Mouse (Mus musculus) liver, embryonic 16.5 days (tissue): ENCODE measurements around the gene Slc25a22. TPM values are rescaled to one million over a fixed set of nuclear protein-coding genes. Genes with fewer than 3 reads are reported as not detected.

Experiments
- ATAC-seq: fragments of 200-750 bp; cut with Nextera tagmentation; 2 replicates; pipeline ENCODE4 v1.8.0; 2017; ENCODE audit warnings: low read depth, mild to moderate bottlenecking, moderate number of reproducible peaks, moderate library complexity
- H3K27ac ChIP-seq: fragments of 300-500 bp; sonication (generic); 2 replicates; pipeline ENCODE4 v1.5.1; 2014; ENCODE audit warnings: mild to moderate bottlenecking, low read length
- H3K27me3 ChIP-seq: fragments of 300-500 bp; sonication (generic); 2 replicates; pipeline ENCODE4 v1.6.1; 2014; ENCODE audit warnings: low read depth, low read length, mixed read lengths; ENCODE audit not compliant: control insufficient read depth, insufficient read depth
- H3K36me3 ChIP-seq: fragments of 300-500 bp; sonication (generic); 2 replicates; pipeline ENCODE4 v1.6.1; 2014; ENCODE audit warnings: mild to moderate bottlenecking; ENCODE audit not compliant: control insufficient read depth, insufficient read depth
- H3K4me1 ChIP-seq: fragments of 300-500 bp; sonication (generic); 2 replicates; pipeline ENCODE4 v1.6.1; 2014; ENCODE audit warnings: low read depth, low read length, mixed read lengths; ENCODE audit not compliant: control insufficient read depth
- H3K4me2 ChIP-seq: fragments of 300-500 bp; sonication (generic); 2 replicates; pipeline ENCODE4 v1.6.1; 2014; ENCODE audit warnings: low read depth, low read length, mixed read lengths
- H3K4me3 ChIP-seq: fragments of 300-500 bp; sonication (generic); 2 replicates; pipeline ENCODE4 v1.5.1; 2014; ENCODE audit warnings: low read depth, mild to moderate bottlenecking, low read length
- H3K9ac ChIP-seq: fragments of 300-500 bp; sonication (generic); 2 replicates; pipeline ENCODE4 v1.6.1; 2014; ENCODE audit warnings: low read depth, low read length
- H3K9me3 ChIP-seq: fragments of 300-500 bp; sonication (generic); replicated peaks from 2 replicates; pipeline ENCODE4 v1.6.1; 2016; ENCODE audit warnings: low read length; ENCODE audit not compliant: control insufficient read depth
- WGBS: fragments of 180-500 bp; shearing (Covaris S2); extraction: QIAGEN DNeasy Blood & Tissue Kit; methylation state at CpG from one replicate; pipeline ENCODE4 v1.1.7; 2014; ENCODE audit not compliant: insufficient replicate concordance; 5-methylcytosine and 5-hydroxymethylcytosine counted together
- polyA plus RNA-seq: library from polyadenylated mRNA; unstranded; fragments of >200 nt; fragmentation: Nextera tagmentation; extraction: Ambion mirVana; gene quantifications from 2 replicates; pipeline ENCODE4 v1.2.1, GENCODE M21; 2015

Gene Slc25a22
- polyA plus RNA-seq, 1 experiment from 2014 or later: 20.7 TPM

DNA sequence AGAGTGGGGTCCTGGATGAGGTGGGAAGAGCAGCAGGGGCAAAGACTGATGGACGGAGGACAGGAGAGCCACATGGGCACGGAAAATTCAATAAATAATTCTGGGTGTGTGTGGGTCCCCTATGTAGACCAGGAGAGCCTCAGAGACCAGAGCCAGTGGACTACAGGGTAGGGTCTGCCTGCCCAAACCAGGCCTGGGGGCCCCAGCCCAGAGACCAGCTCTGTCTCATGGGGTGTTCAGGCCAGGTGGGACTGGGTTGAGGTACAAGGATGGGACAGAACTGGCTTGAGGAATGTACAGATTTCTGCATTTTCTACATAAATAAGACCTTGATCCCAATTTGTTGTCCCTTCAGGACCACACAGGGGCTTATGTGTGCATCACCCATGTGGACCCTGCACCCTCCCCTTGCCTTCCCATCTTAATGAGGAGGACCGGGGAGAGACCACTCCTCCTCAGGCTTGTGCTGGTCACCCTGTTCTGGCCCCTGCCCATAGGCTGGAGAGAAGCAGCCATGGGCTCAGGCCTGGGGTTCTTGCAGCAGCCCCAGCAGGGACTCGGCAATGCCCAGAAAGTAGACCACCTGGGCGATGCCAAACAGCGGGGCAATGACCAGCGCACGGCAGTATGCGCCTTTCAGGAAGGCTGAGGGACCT, 7.0 kb downstream of the Slc25a22 start:
- no peak overlapping the region for H3K9ac ChIP-seq
- no peak overlapping the region for H3K4me3 ChIP-seq
- 90% methylated on average over 9 of the region's 9 CpGs for WGBS
- H3K4me1 ChIP-seq: peaks cover 32% of the 10 kb centered on the region
- H3K4me2 ChIP-seq: no peak overlapping the region
- H3K9me3 ChIP-seq: no peaks in the 10 kb centered on the region
- ATAC-seq: no peak
- no peak overlapping the region for H3K27ac ChIP-seq
- H3K36me3 ChIP-seq: peaks cover 4% of the 10 kb centered on the region; the same call in 1 of the 2 replicates
- H3K27me3 ChIP-seq: no peaks in the 10 kb centered on the region

GRCm38 (mm10) chr7:141429840-141430584, 7.7 kb downstream of the Slc25a22 start:
- Histone ChIP-seq H3K4me2 (no peak overlapping the region), H3K4me1 (peaks cover 26% of the 10 kb centered on the region), H3K27me3 (no peaks in the 10 kb centered on the region), H3K36me3 (peaks cover 4% of the 10 kb centered on the region; the same call in 1 of the 2 replicates), H3K9me3 (no peaks in the 10 kb centered on the region), H3K9ac (no peak overlapping the region), H3K4me3 (no peak overlapping the region), H3K27ac (no peak overlapping the region)
- WGBS: 60% methylated on average over 9 of the region's 9 CpGs
- ATAC-seq: no peak

DNA sequence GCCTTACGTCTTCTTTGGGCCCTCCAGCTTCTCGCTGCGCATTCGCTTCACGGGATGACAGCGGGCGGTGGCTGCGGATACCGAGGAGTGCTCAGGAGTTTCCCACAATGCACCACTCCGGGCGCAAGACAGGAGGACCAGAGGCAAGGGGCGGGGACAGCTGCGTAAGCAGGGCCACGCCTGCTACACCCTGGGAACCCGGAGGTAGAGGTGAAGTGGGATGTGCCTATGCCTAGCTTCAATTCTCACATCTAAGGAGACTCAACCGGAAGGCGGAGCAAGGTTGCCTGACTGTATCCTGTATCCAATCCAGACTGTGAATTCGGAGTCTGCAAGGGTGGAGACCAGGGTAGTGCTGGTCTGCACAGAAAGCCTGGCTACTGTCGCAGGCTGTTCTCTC, 8.4 kb downstream of the Slc25a22 start, which contains the start of gene Cend1:
Gene Cend1, minus strand, starts transcription at position 182 of the 400 bp plus-strand sequence.
- ATAC-seq: peak; percentile 58
- no peaks in the 10 kb centered on the region for H3K27me3 ChIP-seq
- H3K4me1 ChIP-seq: peaks cover 19% of the 10 kb centered on the region
- no peaks in the 10 kb centered on the region for H3K9me3 ChIP-seq
- no peak within 1 kb of the TSS for H3K27ac ChIP-seq
- no peak within 1 kb of the TSS for H3K4me2 ChIP-seq
- WGBS: 14% methylated on average over 19 of the region's 19 CpGs
- peaks cover 4% of the 10 kb centered on the region; the same call in 1 of the 2 replicates for H3K36me3 ChIP-seq
- no peak within 1 kb of the TSS for H3K4me3 ChIP-seq
- H3K9ac ChIP-seq: no peak within 1 kb of the TSS

DNA sequence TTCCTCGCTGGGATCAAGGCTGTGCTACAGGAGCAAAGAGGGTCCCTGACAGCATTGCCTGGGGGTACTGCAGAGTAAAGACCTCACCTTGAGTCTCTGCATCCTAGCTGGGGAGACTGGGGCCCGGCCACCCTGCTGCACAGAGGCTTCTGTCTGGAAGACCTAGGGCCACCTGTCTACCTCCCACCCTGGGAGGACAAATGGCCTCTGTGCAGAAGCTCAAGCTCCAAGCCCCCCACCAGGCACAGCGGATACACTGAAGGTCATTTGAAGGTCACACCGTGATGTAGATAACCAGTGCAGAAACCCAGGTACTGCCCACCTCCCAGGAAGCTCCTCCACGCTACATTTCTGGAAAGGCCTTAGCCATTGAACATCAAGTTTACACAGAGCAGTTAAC, 9.0 kb downstream of the Slc25a22 start:
- no peak overlapping the region for H3K4me3 ChIP-seq
- H3K4me2 ChIP-seq: no peak overlapping the region

DNA sequence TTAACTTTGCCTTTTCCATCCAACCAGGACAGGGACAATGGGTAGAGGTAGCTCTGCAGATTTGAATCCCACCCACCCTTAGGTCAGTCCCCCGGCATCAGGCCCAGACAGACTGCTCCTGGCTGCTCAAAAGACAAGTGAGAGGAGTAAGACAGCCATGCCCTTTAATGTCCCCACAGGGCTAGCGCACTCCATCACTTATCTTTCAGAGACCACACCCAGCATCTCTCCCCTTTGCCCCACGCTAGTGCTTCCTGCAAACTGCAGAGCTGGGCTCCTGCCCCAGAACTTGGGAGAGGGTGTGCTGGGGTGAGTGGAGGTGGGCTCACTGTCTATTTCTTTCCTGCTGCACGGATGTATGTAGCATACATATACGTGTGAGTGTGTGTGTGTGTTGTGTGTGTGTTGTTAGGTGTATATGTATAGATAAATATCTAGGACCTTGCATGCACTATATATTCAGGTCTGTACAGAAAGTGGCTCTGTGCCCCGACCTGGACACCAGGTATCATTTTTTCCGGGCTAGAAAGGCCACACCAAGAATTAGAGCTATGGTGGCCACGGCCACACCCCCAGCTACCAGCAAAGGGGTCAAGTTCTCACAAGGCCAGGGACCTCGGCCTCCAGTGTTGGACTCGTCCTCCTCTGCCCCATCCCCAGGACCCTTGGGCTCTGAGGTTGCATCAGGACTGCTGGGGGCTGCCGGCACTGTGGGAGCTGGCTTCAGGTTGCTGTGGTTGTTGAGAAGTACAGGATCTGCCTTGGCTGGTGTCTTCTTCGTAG, 10.6 kb downstream of the Slc25a22 start:
- Histone ChIP-seq H3K4me1 (peaks cover 9% of the 10 kb centered on the region), H3K9ac (no peak overlapping the region), H3K27me3 (no peaks in the 10 kb centered on the region), H3K27ac (no peak overlapping the region), H3K4me2 (no peak overlapping the region), H3K9me3 (no peaks in the 10 kb centered on the region), H3K4me3 (no peak overlapping the region), H3K36me3 (peaks cover 4% of the 10 kb centered on the region; the same call in 1 of the 2 replicates)
- no peak for ATAC-seq
- 57% methylated on average over 12 of the region's 12 CpGs for WGBS

More for the DNA sequence above, 9.0 kb downstream of the Slc25a22 start:
- H3K9ac ChIP-seq: no peak overlapping the region
- peaks cover 13% of the 10 kb centered on the region for H3K4me1 ChIP-seq
- 57% methylated on average over 5 of the region's 5 CpGs for WGBS
- no peaks in the 10 kb centered on the region for H3K9me3 ChIP-seq
- no peaks in the 10 kb centered on the region for H3K27me3 ChIP-seq
- H3K27ac ChIP-seq: no peak overlapping the region
- H3K36me3 ChIP-seq: peaks cover 4% of the 10 kb centered on the region; the same call in 1 of the 2 replicates
- no peak for ATAC-seq

- WGBS: 56% methylated on average over 4 of the region's 4 CpGs
- H3K4me3 ChIP-seq: no peak overlapping the region
- H3K4me2 ChIP-seq: no peak overlapping the region
- H3K4me1 ChIP-seq: peaks cover 6% of the 10 kb centered on the region
- no peak overlapping the region for H3K27ac ChIP-seq
- no peak for ATAC-seq
- H3K9me3 ChIP-seq: no peaks in the 10 kb centered on the region
- no peak overlapping the region for H3K9ac ChIP-seq
- no peaks in the 10 kb centered on the region for H3K36me3 ChIP-seq
- H3K27me3 ChIP-seq: no peaks in the 10 kb centered on the region
These were observed 13.9 kb downstream of the Slc25a22 start for GRCm38 (mm10) chr7:141423811-141424210.

- Histone ChIP-seq H3K9me3 (no peaks in the 10 kb centered on the region), H3K9ac (no peak overlapping the region), H3K4me1 (peaks cover under 1% of the 10 kb centered on the region; the same call in 1 of the 2 replicates), H3K27me3 (no peaks in the 10 kb centered on the region), H3K27ac (peak overlapping the region; percentile 38), H3K4me3 (no peak overlapping the region), H3K36me3 (no peaks in the 10 kb centered on the region), H3K4me2 (no peak overlapping the region)
- WGBS: 43% methylated on average over 9 of the region's 9 CpGs
- peak; percentile 65 for ATAC-seq
These were observed 17.5 kb downstream of the Slc25a22 start for GRCm38 (mm10) chr7:141420030-141420702.

DNA sequence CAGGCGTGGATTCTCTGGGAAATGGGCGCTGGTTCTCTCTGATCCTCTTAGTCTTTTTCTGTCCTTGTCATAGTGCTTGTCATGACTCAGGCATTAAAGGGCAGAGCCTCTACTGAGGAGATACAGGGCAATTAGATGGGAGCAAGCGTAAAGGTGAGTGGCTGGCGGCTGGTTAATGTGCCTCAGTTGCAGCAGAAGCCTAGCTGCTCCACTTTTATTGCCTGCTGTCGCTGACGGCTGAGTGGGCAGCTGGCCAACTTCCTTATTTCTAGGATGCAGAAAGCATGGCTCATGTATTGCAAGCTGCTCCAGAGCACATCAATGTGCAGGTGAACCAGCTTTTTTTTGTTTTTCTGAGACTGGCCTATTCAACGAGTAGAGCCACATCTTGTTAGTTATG, 18.7 kb downstream of the Slc25a22 start:
- no peak for ATAC-seq
- H3K27ac ChIP-seq: no peak overlapping the region
- no peak overlapping the region for H3K4me3 ChIP-seq
- no peaks in the 10 kb centered on the region for H3K36me3 ChIP-seq
- peaks cover 9% of the 10 kb centered on the region for H3K4me1 ChIP-seq
- H3K4me2 ChIP-seq: no peak overlapping the region
- H3K9ac ChIP-seq: no peak overlapping the region
- H3K9me3 ChIP-seq: no peaks in the 10 kb centered on the region
- 38% methylated on average over 7 of the region's 7 CpGs for WGBS
- no peaks in the 10 kb centered on the region for H3K27me3 ChIP-seq
